Mouse (Mus musculus) myocyte (in vitro differentiated cells): ENCODE measurements at regions not wholly inside any gene's neighbourhood (a gene's known extent, or its start where the extent isn't known, plus 50 kb on each side); places are given as distances from the start of the nearest gene placed in this dataset.
A peak's percentile ranks its signal among the peaks of the same experiment; 100 is the strongest.

ENCODE experiments used
- H3K27me3 ChIP-seq: one replicate; pipeline ENCODE4 v1.6.1; 2011; ENCODE audit not compliant: control insufficient read depth, insufficient read depth, insufficient read length
- H3K36me3 ChIP-seq: one replicate; pipeline ENCODE4 v1.6.1; 2011; ENCODE audit not compliant: control insufficient read depth, insufficient read depth
- H3K4me2 ChIP-seq: one replicate; pipeline ENCODE4 v1.6.1; 2011; ENCODE audit warnings: low read depth, control low read depth
- H3K4me3 ChIP-seq: one replicate; pipeline ENCODE4 v1.5.1; 2011; ENCODE audit warnings: mild to moderate bottlenecking, control low read depth, moderate library complexity
- H3K79me2 ChIP-seq: one replicate; pipeline ENCODE4 v1.6.1; 2011; ENCODE audit not compliant: control insufficient read depth, insufficient read depth
- H3ac ChIP-seq: one replicate; pipeline ENCODE4 v1.6.1; 2011; ENCODE audit not compliant: control insufficient read depth, insufficient read length
- CEBPB ChIP-seq: IDR thresholded peaks from 2 replicates; pipeline ENCODE4 v1.6.1; 2011; ENCODE audit warnings: mild to moderate bottlenecking, moderate library complexity; ENCODE audit not compliant: poor library complexity, insufficient read depth, severe bottlenecking
- E2F4 ChIP-seq: IDR thresholded peaks from one replicate; pipeline ENCODE4 v1.6.1; 2011; ENCODE audit warnings: mild to moderate bottlenecking, control low read depth, moderate library complexity; ENCODE audit not compliant: insufficient read depth
- MAX ChIP-seq: IDR thresholded peaks from one replicate; pipeline ENCODE4 v1.6.1; 2011; ENCODE audit warnings: low read depth, mild to moderate bottlenecking, control low read depth
- MYOD1 ChIP-seq, 3 experiments: IDR thresholded peaks; one replicate each; pipeline ENCODE4 v1.6.1; 2011; ENCODE audit warnings: control low read depth in 2 of 3, low read depth in 2 of 3, mild to moderate bottlenecking in 2 of 3, moderate library complexity in 1 of 3; ENCODE audit not compliant: insufficient read length in 2 of 3, control insufficient read depth in 1 of 3
- MYOG ChIP-seq, 3 experiments: IDR thresholded peaks; one replicate each; pipeline ENCODE4 v1.6.1; 2011; ENCODE audit warnings: control low read depth in 2 of 3, low read depth in 2 of 3, mild to moderate bottlenecking in 2 of 3; ENCODE audit not compliant: insufficient read length in 2 of 3, control insufficient read depth in 1 of 3, insufficient read depth in 1 of 3
- POLR2A ChIP-seq: IDR thresholded peaks from one replicate; pipeline ENCODE4 v1.6.1; 2011; ENCODE audit warnings: low read depth, mild to moderate bottlenecking, control low read depth, moderate library complexity; ENCODE audit not compliant: insufficient read length
- POLR2AphosphoS2 ChIP-seq: IDR thresholded peaks from one replicate; pipeline ENCODE4 v1.6.1; 2011; ENCODE audit warnings: low read depth, control low read depth; ENCODE audit not compliant: insufficient read length
- REST ChIP-seq: IDR thresholded peaks from one replicate; pipeline ENCODE4 v1.6.1; 2011; ENCODE audit warnings: mild to moderate bottlenecking, control low read depth, moderate library complexity; ENCODE audit not compliant: insufficient read depth, insufficient read length
- SRF ChIP-seq: IDR thresholded peaks from one replicate; pipeline ENCODE4 v1.6.1; 2011; ENCODE audit warnings: low read depth; ENCODE audit not compliant: control insufficient read depth, insufficient read length
- TCF12 ChIP-seq: IDR thresholded peaks from one replicate; pipeline ENCODE4 v1.6.1; 2011; ENCODE audit warnings: mild to moderate bottlenecking, control low read depth; ENCODE audit not compliant: poor library complexity, insufficient read depth, severe bottlenecking
- TCF3 ChIP-seq: IDR thresholded peaks from one replicate; pipeline ENCODE4 v1.6.1; 2011; ENCODE audit warnings: low read depth, control low read depth; ENCODE audit not compliant: insufficient read length
- USF1 ChIP-seq: IDR thresholded peaks from one replicate; pipeline ENCODE4 v1.6.1; 2011; ENCODE audit warnings: low read depth, mild to moderate bottlenecking, control low read depth, moderate library complexity

- Histone ChIP-seq H3K36me3 (no peaks in the 10 kb centered on the region), H3K27me3 (no peaks in the 10 kb centered on the region), H3K4me3 (no peak overlapping the region), H3K4me2 (no peak overlapping the region), H3K79me2 (no peaks in the 10 kb centered on the region), H3ac (no peak overlapping the region)
- TF ChIP-seq POLR2A, result no peak
- TF ChIP-seq E2F4, result no peak
- TF ChIP-seq MYOD1 (IDR thresholded peaks at IDR 0.05; ENCODE audit: control insufficient read depth in 1 of 3, insufficient read length in 2 of 3, low read depth in 2 of 3), result no peak
- TF ChIP-seq USF1, result no peak
- no peak for TF ChIP-seq POLR2AphosphoS2
- no peak for TF ChIP-seq MAX
- TF ChIP-seq TCF3, result no peak
- TF ChIP-seq MYOG (IDR thresholded peaks at IDR 0.05; ENCODE audit: control insufficient read depth in 1 of 3, insufficient read depth in 1 of 3, insufficient read length in 2 of 3, low read depth in 2 of 3), result no peak
- no peak for TF ChIP-seq SRF
- no peak for TF ChIP-seq REST
- no peak for TF ChIP-seq CEBPB
- no peak for TF ChIP-seq TCF12
Measured at GRCm38 (mm10) chr16:55474950-55475525, 177.3 kb upstream of the Zpld1 start.

GRCm38 (mm10) chr16:55471396-55471795 is 173.6 kb upstream of the Zpld1 start:
- Histone ChIP-seq H3K4me2 (peak overlapping the region; percentile 66), H3ac (no peak overlapping the region), H3K27me3 (no peaks in the 10 kb centered on the region), H3K36me3 (no peaks in the 10 kb centered on the region), H3K79me2 (no peaks in the 10 kb centered on the region), H3K4me3 (no peak overlapping the region)
- TF ChIP-seq TCF12 (no peak), REST (no peak), SRF (no peak), MAX (no peak), USF1 (no peak), POLR2A (no peak), TCF3 (no peak), MYOD1 (IDR thresholded peaks at IDR 0.05; ENCODE audit: control insufficient read depth in 1 of 3, insufficient read length in 2 of 3, low read depth in 2 of 3) (no peak), MYOG (IDR thresholded peaks at IDR 0.05; ENCODE audit: control insufficient read depth in 1 of 3, insufficient read depth in 1 of 3, insufficient read length in 2 of 3, low read depth in 2 of 3) (no peak), POLR2AphosphoS2 (no peak), E2F4 (no peak), CEBPB (no peak)

DNA sequence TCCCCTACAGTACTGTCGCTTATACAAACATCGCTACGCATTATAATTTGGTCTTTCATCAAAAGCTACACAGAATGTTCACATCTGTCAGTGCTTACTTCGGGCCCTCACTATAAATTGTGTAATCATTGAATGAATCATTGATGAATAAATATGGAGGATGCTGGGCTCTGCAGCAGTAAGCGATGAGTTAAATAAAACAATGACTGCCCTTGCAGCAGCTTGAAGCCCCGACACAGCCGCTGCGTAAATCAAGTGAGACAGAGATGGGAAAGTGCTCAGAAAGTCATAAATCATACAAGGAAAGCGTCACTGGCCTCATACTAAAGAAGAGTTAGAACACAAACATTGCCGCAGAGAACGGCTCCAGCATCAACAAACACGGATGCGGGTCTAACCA is 172.9 kb upstream of the Zpld1 start:
- Histone ChIP-seq H3K27me3 (no peaks in the 10 kb centered on the region), H3K36me3 (no peaks in the 10 kb centered on the region), H3K4me3 (no peak overlapping the region), H3K79me2 (no peaks in the 10 kb centered on the region), H3K4me2 (peak overlapping the region; percentile 66), H3ac (no peak overlapping the region)
- TF ChIP-seq CEBPB (peak; percentile 76), REST (no peak), MAX (no peak), E2F4 (no peak)

DNA sequence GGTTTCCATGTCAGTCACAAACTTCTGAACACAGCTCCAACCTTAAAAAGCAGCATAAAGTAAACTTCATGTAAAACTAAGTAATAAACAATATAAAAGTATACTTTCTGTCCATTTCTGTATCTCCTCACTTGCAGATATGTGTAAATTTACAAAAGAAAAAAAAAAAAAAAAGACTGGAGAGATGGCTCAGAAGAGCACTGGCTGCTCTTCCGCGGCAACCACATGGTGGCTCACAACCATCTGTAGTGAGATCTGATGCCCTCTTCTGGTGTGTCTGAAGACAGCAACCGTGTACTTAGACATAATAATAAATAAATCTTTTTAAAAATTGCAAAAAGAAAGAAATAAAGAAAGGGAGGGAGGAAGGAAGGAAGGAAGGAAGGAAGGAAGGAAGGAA is 171.9 kb upstream of the Zpld1 start:
- Histone ChIP-seq H3K27me3 (no peaks in the 10 kb centered on the region), H3K36me3 (no peaks in the 10 kb centered on the region), H3K79me2 (no peaks in the 10 kb centered on the region), H3ac (no peak overlapping the region), H3K4me3 (no peak overlapping the region), H3K4me2 (no peak overlapping the region)
- no peak for TF ChIP-seq MAX

DNA sequence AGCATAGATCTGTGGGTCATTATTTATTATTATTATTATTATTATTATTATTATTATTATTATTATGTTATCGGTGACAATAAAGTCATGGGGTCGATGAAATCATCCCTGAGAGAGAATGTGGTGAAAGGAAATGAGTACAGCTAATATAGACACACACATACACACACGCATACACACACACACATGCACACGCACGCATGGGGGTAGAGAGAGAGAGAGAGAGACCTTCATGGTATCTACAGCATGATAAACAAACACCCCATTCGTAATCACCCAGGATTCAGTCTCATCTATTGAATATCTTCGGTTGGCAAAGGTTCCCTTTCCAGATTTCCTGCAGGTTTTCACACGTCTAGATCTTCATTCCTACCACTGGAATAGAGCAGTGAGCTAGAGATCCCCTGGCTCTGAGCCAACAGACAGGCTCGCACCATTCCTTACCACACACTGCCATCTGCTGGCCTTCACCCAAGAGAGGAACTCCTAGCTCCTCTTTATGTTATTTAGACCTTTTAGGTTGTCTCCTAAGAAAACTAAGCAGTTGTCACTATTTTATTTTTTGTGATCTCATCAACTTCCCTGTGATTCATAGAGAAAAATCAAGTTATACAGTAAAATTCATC is 171.2 kb upstream of the Zpld1 start:
- Histone ChIP-seq H3K36me3 (no peaks in the 10 kb centered on the region), H3K27me3 (no peaks in the 10 kb centered on the region), H3ac (no peak overlapping the region), H3K4me3 (no peak overlapping the region), H3K79me2 (no peaks in the 10 kb centered on the region), H3K4me2 (no peak overlapping the region)
- TF ChIP-seq REST, result no peak
- TF ChIP-seq USF1, result no peak
- TF ChIP-seq TCF3, result no peak
- TF ChIP-seq TCF12, result no peak
- TF ChIP-seq MYOD1 (IDR thresholded peaks at IDR 0.05; ENCODE audit: control insufficient read depth in 1 of 3, insufficient read length in 2 of 3, low read depth in 2 of 3), result no peak
- no peak for TF ChIP-seq E2F4
- no peak for TF ChIP-seq CEBPB
- TF ChIP-seq MYOG (IDR thresholded peaks at IDR 0.05; ENCODE audit: control insufficient read depth in 1 of 3, insufficient read depth in 1 of 3, insufficient read length in 2 of 3, low read depth in 2 of 3), result no peak
- no peak for TF ChIP-seq POLR2A
- no peak for TF ChIP-seq POLR2AphosphoS2
- TF ChIP-seq SRF, result no peak
- TF ChIP-seq MAX, result no peak
